Mouse (Mus musculus): ENCODE results near the gene Cst12. TPM values are rescaled to one million over a fixed set of nuclear protein-coding genes. Genes with fewer than 3 reads are reported as not detected.

The Cst12 gene
- not detected in 2 replicates for total RNA-seq (2012; rRNA removed)

DNA sequence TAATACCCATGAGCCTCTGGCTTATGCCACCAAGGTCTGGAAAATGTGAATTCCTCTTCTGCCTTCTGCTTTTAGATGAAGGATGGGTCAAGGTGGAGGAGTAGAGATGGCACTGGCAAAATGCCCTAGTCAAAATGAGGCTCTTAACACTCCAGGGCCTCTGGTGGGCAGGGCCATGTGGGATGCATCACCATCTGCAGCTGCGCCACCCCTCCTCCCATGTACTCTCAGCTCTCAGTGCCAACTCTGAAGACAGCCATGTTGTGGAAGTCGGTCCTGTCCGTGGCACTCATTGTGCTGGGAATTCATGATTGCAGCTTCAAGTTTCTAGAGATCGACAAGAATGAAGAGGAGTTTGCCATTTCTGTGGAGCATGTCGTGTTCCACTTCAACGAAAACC lies at the start of gene Cst12:
Gene Cst12, plus strand, starts transcription at position 220 of the 400 bp plus-strand sequence.
- no peak for DNase-seq (ENCODE audit: low read depth, low spot score)
- no peak within 1 kb of the TSS for H3K27ac ChIP-seq (ENCODE audit: insufficient read depth, low read depth, low read length, poor library complexity, severe bottlenecking)
- in situ Hi-C loops (cut with MboI; ENCODE audit: low sequenced_read_pairs in 2 of 2, unreplicated experiment in 2 of 2), result no loop called here

DNA sequence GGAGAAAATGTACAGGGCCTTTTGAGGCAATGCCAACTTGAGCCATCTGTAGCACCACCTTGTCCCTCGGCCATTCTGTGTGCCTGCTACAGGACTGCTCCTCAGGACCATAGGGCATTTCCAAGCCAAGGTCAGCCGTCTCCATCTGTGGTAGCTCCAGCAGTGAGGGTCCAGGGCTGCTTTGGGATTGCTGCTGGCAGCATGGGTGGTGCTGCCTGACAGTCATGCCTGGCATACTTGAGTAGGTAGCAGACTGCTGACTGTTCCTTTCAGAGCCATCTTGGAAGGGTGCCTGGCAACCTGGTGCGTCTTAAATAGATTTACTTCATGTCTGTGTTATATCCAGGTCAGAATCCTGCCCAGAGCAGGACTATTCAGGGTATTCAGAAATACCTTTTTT lies 46.2 kb upstream of the Cst12 start:
- Histone ChIP-seq H3K36me3 (ENCODE audit: control insufficient read depth, insufficient read depth, low read length, poor library complexity, severe bottlenecking) (no peaks in the 10 kb centered on the region), H3K27ac (ENCODE audit: insufficient read depth, low read depth, low read length, poor library complexity, severe bottlenecking) (no peak overlapping the region), H3K4me1 (ENCODE audit: control insufficient read depth in 2 of 2, insufficient read depth in 2 of 2, low read length in 2 of 2, poor library complexity in 1 of 2) (no peaks in the 10 kb centered on the region), H3K9me3 (ENCODE audit: control insufficient read depth, insufficient read depth, low read depth, low read length) (no peaks in the 10 kb centered on the region), H3K9ac (ENCODE audit: insufficient read depth, low read depth, low read length, poor library complexity, severe bottlenecking) (no peak overlapping the region), H3K4me3 (ENCODE audit: insufficient read depth in 1 of 2, low read depth in 1 of 2, low read length in 2 of 2, poor library complexity in 1 of 2, severe bottlenecking in 1 of 2) (no peak overlapping the region)
- in situ Hi-C loops (cut with MboI; ENCODE audit: low sequenced_read_pairs in 2 of 2, unreplicated experiment in 2 of 2), result no loop called here
- DNase-seq (ENCODE audit: low read depth, low spot score), result no peak
- TF ChIP-seq ZNF384 (IDR thresholded peaks at IDR 0.05; ENCODE audit: low read depth, low read length), result no peak
- no peak for TF ChIP-seq MAFK (IDR thresholded peaks at IDR 0.05; ENCODE audit: insufficient read depth, low read depth, low read length)
- no peak for TF ChIP-seq CHD2 (IDR thresholded peaks at IDR 0.05; ENCODE audit: low read depth, low read length)
- no peak for TF ChIP-seq ZC3H11A (IDR thresholded peaks at IDR 0.05; ENCODE audit: borderline replicate concordance, low read depth, low read length)

More for the DNA sequence above, at the start of gene Cst12:
- no peak within 1 kb of the TSS for H3K4me3 ChIP-seq (ENCODE audit: insufficient read depth in 1 of 2, low read depth in 1 of 2, low read length in 2 of 2, poor library complexity in 1 of 2, severe bottlenecking in 1 of 2)
- no peaks in the 10 kb centered on the region for H3K36me3 ChIP-seq (ENCODE audit: control insufficient read depth, insufficient read depth, low read length, poor library complexity, severe bottlenecking)
- no peak within 1 kb of the TSS for H3K9ac ChIP-seq (ENCODE audit: insufficient read depth, low read depth, low read length, poor library complexity, severe bottlenecking)
- H3K4me1 ChIP-seq (ENCODE audit: control insufficient read depth in 2 of 2, insufficient read depth in 2 of 2, low read length in 2 of 2, poor library complexity in 1 of 2), result no peaks in the 10 kb centered on the region
- TF ChIP-seq CHD2 (IDR thresholded peaks at IDR 0.05; ENCODE audit: low read depth, low read length) (no peak), HCFC1 (IDR thresholded peaks at IDR 0.05; ENCODE audit: borderline replicate concordance, insufficient read depth, low read length) (no peak), ZC3H11A (IDR thresholded peaks at IDR 0.05; ENCODE audit: borderline replicate concordance, low read depth, low read length) (no peak), MAFK (IDR thresholded peaks at IDR 0.05; ENCODE audit: insufficient read depth, low read depth, low read length) (no peak)
- H3K9me3 ChIP-seq (ENCODE audit: control insufficient read depth, insufficient read depth, low read depth, low read length), result no peaks in the 10 kb centered on the region

DNA sequence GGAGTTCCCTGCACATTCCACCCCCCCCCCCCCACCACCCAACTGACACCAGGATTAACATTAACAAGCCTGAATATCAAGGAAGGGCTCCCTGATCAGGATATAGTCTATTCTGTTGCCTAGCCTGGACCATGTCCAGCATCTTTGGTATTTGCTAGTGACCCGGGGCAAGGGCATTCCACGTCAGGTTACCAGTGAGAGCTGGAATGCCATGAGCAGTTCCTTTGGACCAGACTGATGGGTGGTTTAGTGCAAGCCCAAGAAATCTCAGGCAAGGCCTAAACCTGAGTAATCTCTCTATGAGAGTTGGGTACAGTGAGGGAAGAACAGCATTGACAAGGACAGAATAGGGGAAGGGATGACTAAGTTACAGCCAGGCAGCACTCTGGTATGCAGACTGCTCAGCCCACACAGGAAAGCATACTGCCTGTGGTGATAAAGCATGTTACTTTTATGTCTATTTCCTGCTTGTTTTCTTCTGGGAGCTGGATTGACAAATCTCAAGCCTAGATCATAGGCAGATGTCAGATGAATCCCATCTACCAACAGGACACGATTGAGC lies 45.2 kb upstream of the Cst12 start:
- in situ Hi-C loops (cut with MboI; ENCODE audit: low sequenced_read_pairs in 2 of 2, unreplicated experiment in 2 of 2), result no loop called here
- TF ChIP-seq HCFC1 (IDR thresholded peaks at IDR 0.05; ENCODE audit: borderline replicate concordance, insufficient read depth, low read length) (no peak), MAFK (IDR thresholded peaks at IDR 0.05; ENCODE audit: insufficient read depth, low read depth, low read length) (no peak), CHD2 (IDR thresholded peaks at IDR 0.05; ENCODE audit: low read depth, low read length) (no peak), ZNF384 (IDR thresholded peaks at IDR 0.05; ENCODE audit: low read depth, low read length) (no peak), ZC3H11A (IDR thresholded peaks at IDR 0.05; ENCODE audit: borderline replicate concordance, low read depth, low read length) (no peak)
- DNase-seq (ENCODE audit: low read depth, low spot score), result no peak
- Histone ChIP-seq H3K4me3 (ENCODE audit: insufficient read depth in 1 of 2, low read depth in 1 of 2, low read length in 2 of 2, poor library complexity in 1 of 2, severe bottlenecking in 1 of 2) (no peak overlapping the region), H3K27ac (ENCODE audit: insufficient read depth, low read depth, low read length, poor library complexity, severe bottlenecking) (no peak overlapping the region), H3K9ac (ENCODE audit: insufficient read depth, low read depth, low read length, poor library complexity, severe bottlenecking) (no peak overlapping the region), H3K36me3 (ENCODE audit: control insufficient read depth, insufficient read depth, low read length, poor library complexity, severe bottlenecking) (no peaks in the 10 kb centered on the region), H3K4me1 (ENCODE audit: control insufficient read depth in 2 of 2, insufficient read depth in 2 of 2, low read length in 2 of 2, poor library complexity in 1 of 2) (no peaks in the 10 kb centered on the region), H3K9me3 (ENCODE audit: control insufficient read depth, insufficient read depth, low read depth, low read length) (no peaks in the 10 kb centered on the region)

DNA sequence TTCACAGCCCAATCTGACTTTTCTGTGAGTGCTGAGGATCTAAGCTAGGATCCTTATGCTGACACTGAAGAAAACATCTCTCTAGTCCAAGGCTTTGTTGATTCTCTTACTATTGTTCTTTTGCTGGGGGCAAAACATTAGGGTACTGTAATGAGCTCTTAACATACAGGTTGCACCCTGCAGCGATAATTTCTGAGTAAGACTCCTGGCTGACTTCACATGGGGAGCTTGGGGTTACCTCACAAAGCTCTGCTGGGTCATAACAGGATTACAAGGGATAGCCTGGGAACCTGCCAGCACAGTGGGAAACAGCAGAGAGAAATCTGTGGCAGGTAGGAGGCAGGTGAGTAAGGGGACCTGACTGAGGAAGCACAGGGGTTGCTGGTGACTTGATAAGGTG lies 39.1 kb upstream of the Cst12 start, which contains the start of gene Cstl1:
Gene Cstl1, plus strand, starts transcription at position 301 of the 400 bp plus-strand sequence.
- no peak for DNase-seq (ENCODE audit: low read depth, low spot score)
- Histone ChIP-seq H3K4me1 (ENCODE audit: control insufficient read depth in 2 of 2, insufficient read depth in 2 of 2, low read length in 2 of 2, poor library complexity in 1 of 2) (no peaks in the 10 kb centered on the region), H3K27ac (ENCODE audit: insufficient read depth, low read depth, low read length, poor library complexity, severe bottlenecking) (no peak within 1 kb of the TSS), H3K4me3 (ENCODE audit: insufficient read depth in 1 of 2, low read depth in 1 of 2, low read length in 2 of 2, poor library complexity in 1 of 2, severe bottlenecking in 1 of 2) (no peak within 1 kb of the TSS), H3K9me3 (ENCODE audit: control insufficient read depth, insufficient read depth, low read depth, low read length) (no peaks in the 10 kb centered on the region), H3K36me3 (ENCODE audit: control insufficient read depth, insufficient read depth, low read length, poor library complexity, severe bottlenecking) (no peaks in the 10 kb centered on the region), H3K9ac (ENCODE audit: insufficient read depth, low read depth, low read length, poor library complexity, severe bottlenecking) (no peak within 1 kb of the TSS)
- in situ Hi-C loops (cut with MboI; ENCODE audit: low sequenced_read_pairs in 2 of 2, unreplicated experiment in 2 of 2), result loop anchor here in 1 of 2 experiments (5.0 kb wide), 1 partner anchor 152 kb away; no protein-coding TSS in a partner anchor
- TF ChIP-seq ZC3H11A (IDR thresholded peaks at IDR 0.05; ENCODE audit: borderline replicate concordance, low read depth, low read length) (no peak), CHD2 (IDR thresholded peaks at IDR 0.05; ENCODE audit: low read depth, low read length) (no peak), ZNF384 (IDR thresholded peaks at IDR 0.05; ENCODE audit: low read depth, low read length) (no peak), HCFC1 (IDR thresholded peaks at IDR 0.05; ENCODE audit: borderline replicate concordance, insufficient read depth, low read length) (no peak), MAFK (IDR thresholded peaks at IDR 0.05; ENCODE audit: insufficient read depth, low read depth, low read length) (no peak)

All from ES-E14 (cell line).